ENCODE assay signal across 15 mouse cellular contexts in the genomic region with DNA sequence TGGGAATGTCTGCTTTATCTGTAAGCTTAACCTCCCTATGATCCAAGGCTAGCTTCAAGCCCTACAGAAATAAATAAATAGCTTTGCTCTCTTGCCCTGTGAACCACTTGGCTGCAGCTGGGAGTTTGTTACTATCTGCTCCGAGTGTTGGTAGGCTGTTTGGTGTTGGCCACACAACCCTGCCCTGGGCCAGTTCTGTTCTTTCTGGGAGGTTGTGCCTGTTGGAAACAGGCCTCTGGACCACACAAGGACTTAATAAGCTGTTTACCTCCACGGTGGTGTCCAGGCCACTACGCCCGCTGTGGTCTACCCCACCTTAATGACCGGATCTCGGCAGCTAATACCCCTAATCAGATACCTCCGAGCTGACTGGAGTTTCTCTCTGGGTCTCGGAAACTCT.
A peak's percentile ranks its signal among the peaks of the same experiment; 100 is the strongest.
DNase-seq lines count a peak whose midpoint lies in the region; ATAC-seq and TF ChIP-seq lines count a peak whose summit lies in the region.
"Had no signal": no experiment of that assay in that cellular context is flagged by ENCODE, and none has a peak within 500 bp of the region (broad histone marks: within the 10 kb centered on the region; RNA-seq: fewer than 3 reads in every experiment).

No protein-coding gene starts in this region.

- no peaks in the 10 kb centered on the region for H3K27me3 ChIP-seq in lung, embryonic 14.5 days (ENCODE audit: insufficient read depth, low read length)
- peaks cover 78% of the 10 kb centered on the region for H3K27me3 ChIP-seq in limb, embryonic 10.5 days (ENCODE audit: low read depth, poor library complexity, severe bottlenecking)
- peaks cover 15% of the 10 kb centered on the region for H3K27me3 ChIP-seq in neural tube, embryonic 12.5 days (replicated peaks)
- no peaks in the 10 kb centered on the region; the same call in 1 of the 2 replicates for H3K27me3 ChIP-seq in forebrain, embryonic 14.5 days (replicated peaks; ENCODE audit: control insufficient read depth, insufficient read depth, low read length)

- H3K4me1 ChIP-seq in lung, embryonic 14.5 days (ENCODE audit: insufficient read depth), result peaks cover 12% of the 10 kb centered on the region
- peaks cover 41% of the 10 kb centered on the region for H3K4me1 ChIP-seq in limb, embryonic 10.5 days
- H3K4me1 ChIP-seq in neural tube, embryonic 12.5 days, result peaks cover 25% of the 10 kb centered on the region
- no peaks in the 10 kb centered on the region for H3K4me1 ChIP-seq in forebrain, embryonic 14.5 days (ENCODE audit: control insufficient read depth, insufficient read depth, low read length)

- no peak overlapping the region for H3K9ac ChIP-seq in lung, embryonic 14.5 days
- no peak overlapping the region for H3K9ac ChIP-seq in neural tube, embryonic 12.5 days
- no peak overlapping the region for H3K9ac ChIP-seq in forebrain, embryonic 14.5 days (ENCODE audit: low read length)
- H3K9ac ChIP-seq: embryonic facial prominence, embryonic 13.5 days; forebrain, embryonic 12.5 days had no signal

- no peak overlapping the region for H3K4me2 ChIP-seq in lung, embryonic 14.5 days
- no peak overlapping the region for H3K4me2 ChIP-seq in neural tube, embryonic 12.5 days (replicated peaks)
- H3K4me2 ChIP-seq in forebrain, embryonic 14.5 days (ENCODE audit: low read length), result no peak overlapping the region
- H3K4me2 ChIP-seq: embryonic facial prominence, embryonic 13.5 days; forebrain, embryonic 12.5 days had no signal

- 42% methylated on average over 8 of the region's 8 CpGs for WGBS in lung, embryonic 14.5 days
- WGBS in limb, embryonic 10.5 days, result 9% methylated on average over 8 of the region's 8 CpGs
- WGBS in neural tube, embryonic 12.5 days, result 15% methylated on average over 8 of the region's 8 CpGs
- 56% methylated on average over 8 of the region's 8 CpGs for WGBS in forebrain, embryonic 14.5 days

- H3K27ac ChIP-seq in lung, embryonic 14.5 days (ENCODE audit: low read depth), result peak overlapping the region; percentile 80
- peak overlapping the region; percentile 76 for H3K27ac ChIP-seq in limb, embryonic 10.5 days
- 0 out of 2 replicates have a peak overlapping the region, but pooled peaks have one; percentile 22 for H3K27ac ChIP-seq in neural tube, embryonic 12.5 days
- H3K27ac ChIP-seq in forebrain, embryonic 14.5 days (ENCODE audit: low read depth, low read length), result no peak overlapping the region
- H3K27ac ChIP-seq: forebrain, embryonic 12.5 days had no signal

- H3K9me3 ChIP-seq in lung, embryonic 14.5 days (ENCODE audit: low read depth, low read length), result no peaks in the 10 kb centered on the region
- H3K9me3 ChIP-seq in limb, embryonic 10.5 days (replicated peaks), result no peaks in the 10 kb centered on the region
- H3K9me3 ChIP-seq in neural tube, embryonic 12.5 days, result no peaks in the 10 kb centered on the region
- no peaks in the 10 kb centered on the region for H3K9me3 ChIP-seq in forebrain, embryonic 14.5 days (replicated peaks; ENCODE audit: control insufficient read depth, low read length)
- H3K9me3 ChIP-seq: embryonic facial prominence, embryonic 13.5 days; forebrain, embryonic 12.5 days had no signal

- H3K36me3 ChIP-seq in lung, embryonic 14.5 days (ENCODE audit: insufficient read depth), result no peaks in the 10 kb centered on the region
- no peaks in the 10 kb centered on the region for H3K36me3 ChIP-seq in limb, embryonic 10.5 days
- H3K36me3 ChIP-seq in neural tube, embryonic 12.5 days, result no peaks in the 10 kb centered on the region
- H3K36me3 ChIP-seq in forebrain, embryonic 14.5 days (ENCODE audit: control insufficient read depth, insufficient read depth, low read length), result no peaks in the 10 kb centered on the region
- H3K36me3 ChIP-seq: embryonic facial prominence, embryonic 13.5 days; forebrain, embryonic 12.5 days had no signal

- ATAC-seq in lung, embryonic 14.5 days (ENCODE audit: insufficient read depth), result peak; percentile 71
- no peak for ATAC-seq in neural tube, embryonic 12.5 days (ENCODE audit: low FRiP score, low read depth)
- ATAC-seq in forebrain, embryonic 14.5 days, result no peak
- ATAC-seq: inflammation-experienced regulatory T-cells, adult 6 months had no signal

- TF ChIP-seq CTCF in lung, embryonic 14.5 days (IDR thresholded peaks at IDR 0.05; ENCODE audit: low read depth), result no peak

- DNase-seq in adrenal gland, postnatal 14 days, result peak; percentile 21
- DNase-seq in adrenal gland, adult 2 months, result no peak
- peak; percentile 69 for DNase-seq in lung, embryonic 14.5 days
- no peak for DNase-seq in lung, postnatal 14 days
- peak; percentile 73 for DNase-seq in limb, embryonic 10.5 days (ENCODE audit: low spot score)
- no peak for DNase-seq in forebrain, embryonic 14.5 days (ENCODE audit: low spot score)
- no peak for DNase-seq in layer of hippocampus, adult 9-10 months (ENCODE audit: low spot score)
- DNase-seq: cerebellum, adult 18-20 months; gastrocnemius, postnatal 25 days; spleen, adult 18-20 months; thymus, postnatal 14 days had no signal

- H3K4me3 ChIP-seq in lung, embryonic 14.5 days (ENCODE audit: low read depth, low read length), result no peak overlapping the region
- H3K4me3 ChIP-seq in limb, embryonic 10.5 days, result peak overlapping the region; percentile 23
- no peak overlapping the region; the same call in 1 of the 2 replicates for H3K4me3 ChIP-seq in neural tube, embryonic 12.5 days
- H3K4me3 ChIP-seq in forebrain, embryonic 14.5 days (ENCODE audit: low read depth, low read length), result no peak overlapping the region
- H3K4me3 ChIP-seq: embryonic facial prominence, embryonic 13.5 days; forebrain, embryonic 12.5 days had no signal

Comparison
In these comparisons a context has a peak if more than half of its experiments do, and no peak if none do; other contexts are left out.
1. DNase-seq: peak in adrenal gland, postnatal 14 days (single experiment), lung, embryonic 14.5 days (single experiment) and limb, embryonic 10.5 days (single experiment); none in adrenal gland, adult 2 months (single experiment), lung, postnatal 14 days (single experiment), forebrain, embryonic 14.5 days (single experiment) and layer of hippocampus, adult 9-10 months (single experiment).